Mouse (Mus musculus) liver, adult 2 months (tissue): ENCODE data around the gene Phf19. TPM values are rescaled to one million over a fixed set of nuclear protein-coding genes. Genes with fewer than 3 reads are reported as not detected.

Source experiments
- DNase-seq: peaks from one replicate; pipeline ENCODE4 v3.0.0-alpha.2; 2011; ENCODE audit warnings: low read depth, low spot score; ENCODE audit errors: extremely low read depth
- H3K27ac ChIP-seq: fragments of 200-500 bp; replicated peaks from 2 replicates; pipeline ENCODE4 v1.5.1; 2012; ENCODE audit warnings: low read depth, mild to moderate bottlenecking, control low read depth, inconsistent platforms, low read length; ENCODE audit not compliant: insufficient read depth
- H3K27me3 ChIP-seq: fragments of 200-500 bp; 2 replicates; pipeline ENCODE4 v1.6.1; 2012; ENCODE audit warnings: mild to moderate bottlenecking, moderate library complexity, low read length, inconsistent platforms; ENCODE audit not compliant: control insufficient read depth, insufficient read depth
- H3K36me3 ChIP-seq: fragments of 200-500 bp; 2 replicates; pipeline ENCODE4 v1.6.1; 2012; ENCODE audit warnings: low read length, inconsistent platforms; ENCODE audit not compliant: control insufficient read depth, insufficient read depth
- H3K4me1 ChIP-seq: fragments of 200-500 bp; 2 replicates; pipeline ENCODE4 v1.6.1; 2011; ENCODE audit warnings: low read length; ENCODE audit not compliant: control insufficient read depth, insufficient read depth
- H3K4me3 ChIP-seq: fragments of 200-500 bp; 2 replicates; pipeline ENCODE4 v1.5.1; 2011; ENCODE audit warnings: low read depth, mild to moderate bottlenecking, control low read depth, low read length, moderate library complexity; ENCODE audit not compliant: insufficient read depth
- H3K79me2 ChIP-seq: fragments of 200-500 bp; 2 replicates; pipeline ENCODE4 v1.6.1; 2012; ENCODE audit warnings: inconsistent platforms, mild to moderate bottlenecking, low read length, moderate library complexity; ENCODE audit not compliant: control insufficient read depth, insufficient read depth
- H3K9ac ChIP-seq: fragments of 200-500 bp; 2 replicates; pipeline ENCODE4 v1.6.1; 2012; ENCODE audit warnings: low read depth, mild to moderate bottlenecking, control low read depth, inconsistent platforms, low read length
- CTCF ChIP-seq: fragments of 200-500 bp; IDR thresholded peaks from 2 replicates; pipeline ENCODE4 v1.5.1; 2011; ENCODE audit warnings: low read depth, low read length, control low read depth
- POLR2A ChIP-seq: fragments of 200-500 bp; IDR thresholded peaks from 2 replicates; pipeline ENCODE4 v1.6.1; 2011; ENCODE audit warnings: low read length, control low read depth; ENCODE audit not compliant: insufficient read depth; ENCODE audit errors: extremely low read depth
- WGBS: fragments of 180-500 bp; shearing (Covaris S2); methylation state at CpG from one replicate; pipeline ENCODE4 v1.1.7; 2018; 5-methylcytosine and 5-hydroxymethylcytosine counted together
- polyA plus RNA-seq: library from polyadenylated mRNA; depleted of rRNA; stranded (reverse); fragments of >200 nt; gene quantifications from 2 replicates; pipeline ENCODE4 v1.2.3, GENCODE M21; 2012
- total RNA-seq: library from RNA; depleted of rRNA; stranded (reverse); fragments of >200 nt; gene quantifications from 2 replicates; pipeline ENCODE4 v1.2.3, GENCODE M21; 2014

The Phf19 gene
- total and polyA plus RNA-seq, 2 experiments, result 0.21 to 0.55 TPM

DNA sequence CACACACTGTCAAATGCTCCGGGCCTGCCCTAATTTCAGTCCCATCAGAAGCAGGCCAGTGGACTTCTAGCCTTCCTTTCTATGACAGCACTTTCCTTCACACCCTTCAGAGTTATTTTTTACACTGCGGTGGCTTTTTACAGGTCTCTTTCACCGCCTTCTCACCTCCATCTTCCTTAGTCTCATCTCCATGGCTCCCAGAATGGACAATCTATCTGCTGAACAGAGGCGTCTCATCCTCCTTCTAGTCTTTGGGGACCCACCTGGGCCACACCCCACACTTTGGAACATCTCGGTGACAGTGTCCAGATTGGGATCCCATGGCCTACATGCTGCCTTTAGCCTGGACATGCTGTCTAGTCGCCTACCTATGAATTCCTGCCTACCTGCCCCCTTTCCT lies 47.1 kb upstream of the Phf19 start:
- H3K27ac ChIP-seq, result no peak overlapping the region
- no peak for DNase-seq
- no peaks in the 10 kb centered on the region for H3K27me3 ChIP-seq
- peak overlapping the region; percentile 36 for H3K4me3 ChIP-seq
- 76% methylated on average over 6 of the region's 6 CpGs for WGBS
- TF ChIP-seq POLR2A, result no peak
- TF ChIP-seq CTCF, result no peak
- no peaks in the 10 kb centered on the region for H3K79me2 ChIP-seq
- H3K4me1 ChIP-seq, result no peaks in the 10 kb centered on the region
- H3K9ac ChIP-seq, result peak overlapping the region; percentile 15
- no peaks in the 10 kb centered on the region for H3K36me3 ChIP-seq

DNA sequence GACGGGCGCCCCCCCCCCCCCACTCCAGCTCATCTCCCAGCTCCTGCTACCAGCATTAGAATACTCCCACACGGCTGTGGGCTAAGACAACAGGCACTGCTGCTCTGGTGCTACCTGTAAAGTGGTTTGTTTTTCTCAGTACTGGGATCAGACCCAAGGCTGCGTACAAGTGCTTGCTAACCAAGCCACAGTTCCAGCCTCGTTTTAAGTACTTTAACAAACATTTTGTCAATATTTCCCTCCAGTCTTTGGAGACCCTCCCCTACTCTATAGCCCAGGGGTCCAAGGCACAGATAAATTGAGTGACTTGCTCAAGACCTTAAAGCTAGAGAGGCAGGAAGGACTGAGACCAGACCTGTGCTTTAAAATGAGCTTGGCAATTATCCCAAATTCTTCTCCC lies 46.6 kb upstream of the Phf19 start:
- H3K4me3 ChIP-seq, result no peak overlapping the region
- H3K27ac ChIP-seq, result no peak overlapping the region
- no peaks in the 10 kb centered on the region for H3K36me3 ChIP-seq
- H3K79me2 ChIP-seq, result no peaks in the 10 kb centered on the region
- H3K9ac ChIP-seq, result no peak overlapping the region
- 88% methylated on average over 5 of the region's 5 CpGs for WGBS
- TF ChIP-seq CTCF (no peak), POLR2A (no peak)
- no peak for DNase-seq
- no peaks in the 10 kb centered on the region for H3K27me3 ChIP-seq
- no peaks in the 10 kb centered on the region for H3K4me1 ChIP-seq

DNA sequence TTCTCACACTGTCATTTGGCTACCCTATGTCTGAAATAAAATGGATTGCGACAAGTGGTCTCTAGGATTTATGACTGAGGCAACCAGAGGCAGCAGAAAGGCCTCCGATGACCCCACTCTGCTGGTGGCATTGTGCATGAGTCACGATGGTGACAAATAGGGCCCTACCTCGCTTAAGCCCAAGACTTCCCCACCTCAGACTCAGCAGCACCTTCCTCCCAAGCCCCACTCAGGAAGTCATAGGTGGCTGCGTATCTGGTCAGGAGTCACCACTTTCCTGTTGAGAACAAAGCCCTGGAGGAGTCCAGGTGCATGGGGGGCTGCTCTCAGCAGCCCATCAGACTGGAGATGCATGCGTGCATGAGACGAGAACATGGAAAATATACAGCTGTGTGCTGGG lies 44.8 kb upstream of the Phf19 start:
- no peak overlapping the region for H3K4me3 ChIP-seq
- 89% methylated on average over 7 of the region's 7 CpGs for WGBS
- H3K27ac ChIP-seq, result no peak overlapping the region

DNA sequence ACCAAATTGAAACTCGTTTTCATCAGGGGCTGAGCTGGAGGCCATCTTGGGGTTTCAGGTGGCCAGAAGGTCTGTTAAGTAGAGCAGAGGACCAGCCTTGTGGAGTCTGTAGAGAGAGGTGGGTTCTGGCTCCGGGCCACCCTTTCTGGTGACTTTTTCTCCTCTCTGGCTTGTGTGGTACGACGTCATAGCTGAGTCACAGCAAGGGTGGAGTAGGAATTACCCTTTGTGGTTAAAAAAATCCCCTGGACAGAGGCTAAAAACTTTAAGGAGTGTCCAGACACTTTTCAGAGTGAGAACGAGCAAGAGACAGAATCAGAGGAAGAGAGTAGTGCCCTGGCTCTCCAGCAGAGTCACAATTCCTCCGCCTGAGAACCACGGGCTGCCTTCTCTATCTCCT lies 44.2 kb upstream of the Phf19 start:
- Histone ChIP-seq H3K9ac (no peak overlapping the region), H3K4me1 (no peaks in the 10 kb centered on the region), H3K27me3 (no peaks in the 10 kb centered on the region), H3K79me2 (no peaks in the 10 kb centered on the region), H3K4me3 (no peak overlapping the region), H3K27ac (no peak overlapping the region), H3K36me3 (no peaks in the 10 kb centered on the region)
- TF ChIP-seq CTCF, result no peak
- no peak for DNase-seq
- 77% methylated on average over 7 of the region's 7 CpGs for WGBS

More for the DNA sequence above, 44.8 kb upstream of the Phf19 start:
- TF ChIP-seq CTCF, result no peak
- no peak for TF ChIP-seq POLR2A
- no peak for DNase-seq
- Histone ChIP-seq H3K36me3 (no peaks in the 10 kb centered on the region), H3K9ac (no peak overlapping the region), H3K79me2 (no peaks in the 10 kb centered on the region), H3K4me1 (no peaks in the 10 kb centered on the region), H3K27me3 (no peaks in the 10 kb centered on the region)

DNA sequence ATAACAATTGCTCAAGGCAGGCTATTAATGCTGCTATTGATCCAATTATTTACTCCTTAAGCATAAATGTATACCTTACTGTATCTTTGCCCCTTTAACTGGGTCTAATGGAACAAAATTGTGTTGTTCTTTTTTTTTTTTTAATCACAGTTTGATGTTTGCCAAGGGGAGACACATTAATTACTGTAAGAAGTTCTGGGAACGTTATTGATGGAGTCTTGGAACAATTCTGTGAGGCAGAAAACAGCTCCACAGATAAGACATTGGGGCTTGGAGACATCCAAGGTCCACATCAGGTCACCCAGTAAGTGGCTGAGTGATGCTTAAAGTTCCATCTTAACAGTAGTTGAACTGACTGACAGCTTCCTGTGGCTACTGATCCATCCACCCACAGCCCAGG lies 43.6 kb upstream of the Phf19 start:
- Histone ChIP-seq H3K4me3 (no peak overlapping the region), H3K79me2 (no peaks in the 10 kb centered on the region), H3K27ac (no peak overlapping the region), H3K27me3 (no peaks in the 10 kb centered on the region), H3K4me1 (no peaks in the 10 kb centered on the region), H3K9ac (no peak overlapping the region), H3K36me3 (no peaks in the 10 kb centered on the region)
- no peak for TF ChIP-seq CTCF
- TF ChIP-seq POLR2A, result no peak
- no peak for DNase-seq
- 79% methylated on average over 1 of the region's 1 CpGs for WGBS

DNA sequence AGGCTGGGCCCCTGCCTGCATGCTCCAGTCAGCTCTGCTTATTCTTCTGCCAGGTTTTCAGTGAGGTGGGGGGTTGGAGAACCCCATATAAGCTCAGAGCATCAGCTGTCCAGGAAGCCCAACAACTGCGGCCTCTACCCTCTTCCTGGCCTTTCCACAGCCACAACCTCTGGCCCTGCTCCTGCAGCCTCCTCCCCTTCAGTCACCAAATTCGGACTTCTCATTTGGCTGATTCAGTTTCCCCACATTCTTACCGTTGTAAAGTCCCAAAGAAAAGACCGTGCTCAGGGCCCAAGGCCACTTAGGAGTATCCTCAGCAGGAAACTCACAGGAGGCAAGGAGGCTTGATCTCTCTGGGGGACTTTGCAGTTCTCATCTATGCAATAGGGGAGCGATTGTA lies 43.1 kb upstream of the Phf19 start:
- Histone ChIP-seq H3K36me3 (no peaks in the 10 kb centered on the region), H3K9ac (no peak overlapping the region), H3K4me1 (no peaks in the 10 kb centered on the region), H3K79me2 (no peaks in the 10 kb centered on the region), H3K4me3 (no peak overlapping the region), H3K27ac (no peak overlapping the region), H3K27me3 (no peaks in the 10 kb centered on the region)
- DNase-seq, result no peak
- TF ChIP-seq POLR2A, result no peak
- no peak for TF ChIP-seq CTCF
- WGBS, result 74% methylated on average over 5 of the region's 5 CpGs
